Mouse (Mus musculus): ENCODE data around the gene Sdhaf1.

The Sdhaf1 gene

DNA sequence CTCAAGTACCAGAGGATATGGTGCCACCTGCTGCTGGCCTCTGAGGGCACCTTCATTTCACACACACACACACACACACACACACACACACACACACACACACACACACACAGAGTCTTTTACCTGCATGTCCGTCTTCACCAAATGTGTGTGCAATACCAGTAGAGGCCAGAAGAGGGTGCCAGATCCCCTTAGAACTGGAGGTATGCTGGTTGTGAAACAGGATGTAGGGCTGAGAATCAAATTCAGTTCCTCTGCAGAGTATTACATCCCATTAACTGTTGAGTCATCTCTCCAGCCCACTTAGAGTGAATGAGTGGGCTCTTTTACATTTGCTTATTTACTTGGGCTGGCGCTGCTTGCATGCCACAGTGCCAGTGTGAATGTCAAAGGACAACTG lies 1.7 kb upstream of the Sdhaf1 start:
- DNase-seq (ENCODE audit: low spot score in 2 of 2): peak; percentile 27 to 61

DNA sequence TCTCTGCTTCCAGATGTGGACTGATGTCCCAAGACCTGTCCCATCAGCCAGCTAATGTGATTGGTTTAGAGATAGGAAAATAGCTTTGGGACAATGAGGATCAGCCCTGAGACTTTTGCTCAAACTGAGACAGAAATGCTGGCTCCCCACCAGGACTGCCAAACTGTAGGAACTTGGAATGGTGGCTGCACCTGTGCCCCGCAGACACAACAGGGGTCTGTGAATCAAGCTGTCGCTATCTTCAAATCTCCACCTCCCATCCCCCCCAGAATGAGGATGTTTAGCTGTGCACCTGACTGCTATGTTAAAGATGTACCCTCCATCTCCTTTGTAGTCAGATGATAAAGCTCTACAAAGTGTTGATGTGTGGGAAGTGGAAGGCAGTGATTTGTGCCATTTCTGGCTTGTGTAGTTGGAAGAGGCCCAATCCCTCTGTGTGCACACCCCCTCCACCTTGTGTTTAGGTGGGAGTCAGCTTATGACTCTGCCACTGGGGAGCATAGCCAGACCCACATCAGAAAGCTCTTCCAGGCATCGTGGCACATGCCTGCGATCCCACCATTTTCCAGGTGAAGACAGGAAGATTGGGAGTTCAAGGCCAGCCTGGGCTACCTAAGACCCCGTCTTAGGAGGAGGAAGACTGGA lies 727 bp upstream of the Sdhaf1 start:
- DNase-seq (ENCODE audit: low spot score in 2 of 2): no peak

DNA sequence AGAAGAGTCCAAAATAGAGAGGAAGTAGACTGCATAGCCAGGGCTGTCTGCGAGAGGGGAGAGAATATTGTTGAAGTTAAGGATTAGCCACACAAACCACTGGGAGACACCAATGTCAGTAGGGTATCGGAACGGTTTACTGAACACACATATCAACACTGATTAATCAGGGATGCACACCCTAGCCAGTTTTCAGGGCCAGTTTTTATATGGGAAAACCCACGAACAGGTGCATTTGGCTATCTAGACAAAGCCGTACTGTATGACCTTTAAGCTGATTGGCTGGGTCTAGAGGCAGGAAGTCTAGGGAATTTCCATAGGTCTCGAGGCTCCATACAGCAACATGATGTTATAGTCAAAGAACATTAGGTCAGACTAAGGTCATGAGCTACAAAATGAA lies 830 bp downstream of the Sdhaf1 start:
- no peak for DNase-seq (ENCODE audit: low spot score in 2 of 2)

GRCm38 (mm10) chr7:30322285-30322667 lies 1.4 kb downstream of the Sdhaf1 start:
- DNase-seq (ENCODE audit: low spot score in 2 of 2): peak; percentile 92 to 94

DNA sequence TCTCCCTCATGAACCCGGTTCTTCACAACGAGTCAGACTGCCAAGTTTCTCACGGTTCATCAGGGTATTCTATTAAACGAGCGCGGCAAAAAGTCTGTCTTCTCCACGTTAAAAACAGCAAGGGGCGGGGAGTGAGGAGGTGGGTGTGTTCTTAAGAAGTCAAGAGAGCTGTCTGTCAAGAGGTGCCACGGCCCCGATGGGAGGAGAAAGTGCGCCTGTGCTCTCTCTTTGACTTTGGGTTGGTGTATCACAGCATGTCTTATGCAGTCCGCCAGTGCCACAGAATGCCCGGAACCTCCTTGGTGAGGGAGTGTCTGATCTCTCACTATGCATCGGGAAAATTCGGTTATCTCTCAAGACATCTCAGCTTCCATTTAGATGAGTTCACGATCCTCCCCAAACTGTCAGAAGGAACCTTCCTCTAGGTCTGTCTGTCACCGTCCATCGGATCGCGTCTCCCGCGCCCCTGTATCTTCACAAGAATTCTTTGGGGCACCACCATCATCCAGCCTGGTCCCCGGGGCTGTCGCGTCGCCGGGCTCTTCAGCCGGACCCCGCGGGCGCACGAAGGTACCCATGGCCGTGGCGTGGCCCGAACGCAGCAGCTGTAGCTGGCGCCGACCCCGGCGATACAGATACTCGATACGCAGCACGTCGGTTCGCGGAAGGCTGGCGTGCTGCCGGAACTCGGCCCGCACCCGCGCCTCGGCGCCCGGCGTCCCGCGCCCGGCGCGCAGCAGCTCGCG lies 2.0 kb downstream of the Sdhaf1 start, which contains the start of gene E130208F15Rik:
TSS of gene E130208F15Rik (plus strand) at position 202 of the 746 bp plus-strand sequence.
- peak; percentile 37 to 51 for DNase-seq (ENCODE audit: low spot score in 2 of 2)

DNA sequence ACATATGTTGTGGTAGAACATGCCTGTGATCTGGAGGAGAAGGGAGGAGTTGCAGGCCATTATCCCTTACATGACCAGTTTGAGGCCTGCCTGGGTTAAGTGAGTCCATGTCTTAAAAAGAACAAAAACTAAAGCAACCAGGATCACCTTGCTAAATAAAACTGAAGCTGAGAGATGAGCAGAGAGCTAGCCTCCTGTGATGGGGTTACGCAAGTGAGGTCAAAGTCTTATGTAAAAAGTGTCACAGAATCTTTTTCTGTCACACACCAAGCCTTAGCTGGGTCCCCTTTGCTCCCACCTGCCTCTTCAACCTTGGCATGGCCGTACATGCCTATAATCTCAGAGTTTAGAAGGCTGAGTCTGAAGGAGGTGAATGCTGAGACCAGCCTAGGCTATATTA lies 2.7 kb downstream of the Sdhaf1 start:
- DNase-seq (ENCODE audit: low spot score in 2 of 2): no peak

DNA sequence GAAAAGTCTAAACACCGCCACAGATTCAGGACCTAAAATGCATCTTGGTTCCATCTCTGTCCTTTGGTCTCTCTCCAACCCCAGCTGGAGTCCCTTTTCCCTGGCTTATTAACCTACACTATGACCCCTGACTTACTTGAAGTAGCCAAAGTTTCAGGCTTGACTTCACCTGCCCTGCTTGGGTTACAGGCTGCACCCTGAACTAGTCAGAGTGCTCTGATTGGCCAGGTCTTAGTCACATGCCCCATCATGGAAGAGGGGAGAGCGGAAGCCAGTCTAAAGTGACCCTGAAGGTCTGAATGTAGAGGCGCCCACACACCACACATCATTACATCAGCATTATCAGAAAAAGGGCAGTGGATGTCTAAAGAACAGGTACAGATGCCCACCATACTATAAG lies 5.6 kb downstream of the Sdhaf1 start:
- DNase-seq (ENCODE audit: low spot score in 2 of 2): no peak

GRCm38 (mm10) chr7:30315559-30316529 lies 7.9 kb downstream of the Sdhaf1 start:
- DNase-seq (ENCODE audit: low spot score in 2 of 2): no peak

GRCm38 (mm10) chr7:30314721-30315155 lies 9.0 kb downstream of the Sdhaf1 start, which contains the start of gene Syne4:
Gene Syne4 (plus strand): TSS chr7:30314807.
- DNase-seq (ENCODE audit: low spot score in 2 of 2): no peak

DNA sequence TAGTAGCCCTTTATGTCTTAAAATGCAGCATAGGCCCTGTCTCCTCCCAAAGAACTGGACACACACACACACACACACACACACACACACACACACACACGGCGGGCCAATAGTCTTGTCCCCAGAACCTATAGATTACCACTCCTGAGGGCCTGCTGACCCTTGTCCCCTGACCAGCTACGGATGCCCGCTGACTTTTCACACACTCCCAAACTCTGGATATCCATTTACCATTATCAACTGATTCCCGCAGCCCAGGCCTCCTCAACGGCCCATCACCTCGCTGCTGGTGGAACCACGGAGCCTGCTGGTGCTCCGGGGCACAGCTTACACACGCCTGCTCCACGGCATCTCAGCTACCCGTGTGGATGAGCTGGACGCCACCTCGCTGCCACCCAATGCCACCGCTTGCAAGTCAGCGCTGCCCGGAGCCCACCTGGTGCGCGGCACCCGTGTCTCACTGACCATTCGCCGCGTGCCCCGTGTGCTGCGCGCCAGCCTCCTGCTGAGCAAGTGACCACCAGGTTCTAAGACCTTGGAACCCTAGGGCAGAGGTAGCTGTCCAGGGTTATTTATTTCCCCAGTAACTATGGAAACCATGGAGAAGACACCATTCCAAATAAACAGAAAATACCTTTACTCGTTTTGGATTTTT lies 9.9 kb downstream of the Sdhaf1 start:
- no peak for DNase-seq (ENCODE audit: low spot score in 2 of 2)

- no peak for DNase-seq (ENCODE audit: low spot score in 2 of 2)
Observed at GRCm38 (mm10) chr7:30310136-30310535, 13.6 kb downstream of the Sdhaf1 start.

- no peak for DNase-seq (ENCODE audit: low spot score in 2 of 2)
Observed at GRCm38 (mm10) chr7:30309395-30310129, 14.1 kb downstream of the Sdhaf1 start.

- DNase-seq (ENCODE audit: low spot score in 2 of 2): peak; percentile 71 to 76
Observed at GRCm38 (mm10) chr7:30308076-30309005, 15.4 kb downstream of the Sdhaf1 start, which contains the start of gene Alkbh6. Gene Alkbh6 (plus strand): TSS chr7:30308717.

DNA sequence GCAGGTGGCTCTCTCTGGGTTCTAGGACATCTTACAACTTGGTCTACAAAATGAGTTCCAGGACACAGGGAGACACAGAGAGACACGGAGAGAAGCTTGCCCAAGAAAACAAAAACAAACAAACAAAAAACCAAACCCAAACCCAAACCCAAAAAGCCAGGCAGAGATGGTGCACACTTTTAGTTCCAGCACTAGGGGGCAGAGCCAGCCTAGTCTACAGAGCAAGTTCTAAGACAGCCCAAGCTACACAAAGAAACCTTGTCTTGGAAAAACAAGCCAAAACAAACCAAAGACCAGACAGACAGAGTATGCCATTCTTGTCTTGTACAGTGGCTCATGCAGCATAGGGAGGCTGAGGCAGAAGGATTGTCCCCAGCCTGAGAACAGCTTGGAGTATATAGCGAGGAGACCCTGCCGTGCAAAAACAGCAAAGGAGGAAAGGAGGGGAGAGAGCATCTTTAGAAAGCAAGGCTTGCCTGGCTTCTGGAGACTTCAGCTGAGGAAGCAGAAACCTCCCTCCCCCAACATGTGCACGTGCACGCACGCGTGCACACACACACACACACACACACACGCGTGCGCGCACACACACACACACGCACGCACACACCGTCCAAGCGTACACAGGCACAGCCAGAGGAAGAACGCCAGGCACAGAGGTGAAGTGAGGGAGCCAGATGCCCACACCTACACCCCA lies 17.5 kb downstream of the Sdhaf1 start:
- no peak for DNase-seq (ENCODE audit: low spot score in 2 of 2)

- no peak for DNase-seq (ENCODE audit: low spot score in 2 of 2)
Observed at GRCm38 (mm10) chr7:30300914-30301313, 22.8 kb downstream of the Sdhaf1 start.

DNA sequence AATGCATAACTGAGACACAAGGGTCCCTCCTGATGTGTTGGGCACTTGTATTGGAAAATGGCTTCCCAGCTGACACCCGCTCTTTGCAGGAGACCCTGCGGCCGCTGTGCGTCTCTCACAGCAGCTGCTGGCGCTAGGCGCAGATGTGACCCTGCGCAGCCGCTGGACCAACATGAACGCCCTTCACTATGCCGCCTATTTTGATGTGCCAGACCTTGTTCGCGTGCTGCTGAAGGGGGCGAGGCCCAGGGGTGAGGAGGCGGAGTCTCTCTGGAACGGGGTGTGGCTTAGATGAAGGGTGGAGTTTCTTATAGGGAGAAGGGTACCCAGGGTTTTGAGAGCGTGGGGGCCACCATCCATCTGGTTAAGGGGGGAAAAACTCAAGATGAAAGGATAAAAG lies 26.4 kb downstream of the Sdhaf1 start:
- no peak for DNase-seq (ENCODE audit: low spot score in 2 of 2)

DNA sequence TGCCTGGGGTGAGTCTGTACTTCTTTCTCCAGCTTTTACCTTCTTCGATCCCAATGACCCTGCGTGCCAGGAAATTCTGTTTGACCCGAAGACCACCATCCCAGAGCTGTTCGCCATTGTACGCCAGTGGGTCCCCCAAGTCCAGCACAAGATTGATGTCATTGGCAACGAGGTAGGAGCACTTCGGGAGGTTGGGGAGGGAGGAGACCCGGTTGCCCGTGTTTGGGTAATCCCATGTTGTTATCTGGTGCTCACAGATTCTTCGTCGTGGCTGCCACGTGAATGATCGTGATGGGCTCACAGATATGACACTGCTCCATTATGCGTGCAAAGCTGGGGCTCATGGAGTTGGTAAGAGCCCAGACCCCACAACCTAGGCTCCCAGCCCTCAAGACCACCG lies 26.9 kb downstream of the Sdhaf1 start:
- no peak for DNase-seq (ENCODE audit: low spot score in 2 of 2)

DNA sequence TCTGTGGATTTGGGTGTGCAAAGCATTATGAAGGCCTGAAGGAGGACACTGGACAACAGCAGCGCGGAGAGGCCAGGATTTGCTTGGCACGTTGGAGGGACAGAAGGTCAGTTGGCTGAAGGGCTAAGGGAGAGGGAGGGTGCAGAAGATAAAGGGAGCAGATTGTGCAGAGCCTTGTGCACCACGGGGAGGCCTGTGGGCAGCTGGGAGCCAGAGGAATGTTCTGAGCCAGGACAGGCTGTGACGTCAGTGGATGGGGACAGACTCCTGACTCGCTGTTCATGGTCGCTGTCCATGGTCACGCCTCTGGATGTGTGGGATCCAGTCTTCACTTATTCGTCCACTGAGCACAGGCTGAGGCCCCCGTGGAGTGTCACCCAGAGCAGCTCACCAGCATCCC lies 28.6 kb downstream of the Sdhaf1 start:
- no peak for DNase-seq (ENCODE audit: low spot score in 2 of 2)

DNA sequence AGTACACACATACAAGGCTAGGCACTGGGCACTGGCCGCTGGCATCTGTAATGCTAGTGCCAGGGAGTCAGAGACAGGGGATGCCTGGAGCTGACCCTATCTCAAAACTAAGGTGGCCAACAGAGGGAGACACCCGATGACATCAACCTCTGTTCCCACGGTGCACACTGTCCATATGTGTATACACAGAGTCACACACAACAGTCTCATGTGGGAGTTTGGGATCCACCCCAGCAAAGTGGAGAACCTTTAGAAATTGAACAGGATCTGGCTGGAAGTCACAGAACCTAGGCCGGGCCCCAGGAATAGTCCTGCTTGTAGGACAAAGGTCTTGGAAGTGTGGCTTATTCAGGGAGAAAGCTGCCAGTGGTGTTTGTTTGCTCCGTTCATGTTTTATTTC lies 29.4 kb downstream of the Sdhaf1 start:
- no peak for DNase-seq (ENCODE audit: low spot score in 2 of 2)

Measured in spleen, postnatal 14 days (tissue).